Mouse (Mus musculus): ENCODE results near the gene Pfkm.

Pfkm gene

GRCm38 (mm10) chr15:98177320-98177719 lies 84.9 kb downstream of the Pfkm start:
- DNase-seq, result no peak

GRCm38 (mm10) chr15:98180567-98181131 lies 88.3 kb downstream of the Pfkm start:
- DNase-seq, result no peak

- peak; percentile 92 to 94 for DNase-seq
Observed at GRCm38 (mm10) chr15:98181132-98181711, 88.8 kb downstream of the Pfkm start.

Data from kidney, adult 8-10 months (tissue).